Mouse (Mus musculus): Measurements from ENCODE around the gene A830005F24Rik. TPM values are rescaled to one million over a fixed set of nuclear protein-coding genes. Genes with fewer than 3 reads are reported as not detected.

Gene A830005F24Rik
- polyA plus RNA-seq, 1 experiment from 2014 or later, result 1.8 TPM

- H3K4me1 ChIP-seq (ENCODE audit: insufficient read depth), result no peaks in the 10 kb centered on the region
- H3K27ac ChIP-seq (ENCODE audit: low read depth), result no peak overlapping the region
- no peak overlapping the region for H3K4me2 ChIP-seq
- no peaks in the 10 kb centered on the region for H3K9me3 ChIP-seq (ENCODE audit: low read depth, low read length)
- 65% methylated on average over 5 of the region's 5 CpGs for WGBS
- TF ChIP-seq CTCF (IDR thresholded peaks at IDR 0.05; ENCODE audit: low read depth), result no peak
- no peak overlapping the region for H3K4me3 ChIP-seq (ENCODE audit: low read depth, low read length)
- H3K27me3 ChIP-seq (ENCODE audit: insufficient read depth, low read length), result no peaks in the 10 kb centered on the region
- H3K9ac ChIP-seq, result no peak overlapping the region
- H3K36me3 ChIP-seq (ENCODE audit: insufficient read depth), result no peaks in the 10 kb centered on the region
- DNase-seq (no peak), ATAC-seq (ENCODE audit: insufficient read depth) (no peak)
Observed at GRCm38 (mm10) chr13:48525745-48526144, 12.4 kb downstream of the A830005F24Rik start.

- no peak overlapping the region for H3K4me3 ChIP-seq (ENCODE audit: low read depth, low read length)
- peak; percentile 39; the same call in 1 of the 2 replicates for ATAC-seq (ENCODE audit: insufficient read depth)
- TF ChIP-seq CTCF (IDR thresholded peaks at IDR 0.05; ENCODE audit: low read depth), result peak; percentile 93
- H3K4me2 ChIP-seq, result no peak overlapping the region
- H3K27ac ChIP-seq (ENCODE audit: low read depth), result no peak overlapping the region
- H3K36me3 ChIP-seq (ENCODE audit: insufficient read depth), result peaks cover 1% of the 10 kb centered on the region; the same call in 1 of the 2 replicates
- H3K9ac ChIP-seq, result no peak overlapping the region
- no peaks in the 10 kb centered on the region for H3K4me1 ChIP-seq (ENCODE audit: insufficient read depth)
- WGBS, result 53% methylated on average over 15 of the region's 15 CpGs
- H3K27me3 ChIP-seq (ENCODE audit: insufficient read depth, low read length), result no peaks in the 10 kb centered on the region
- no peaks in the 10 kb centered on the region for H3K9me3 ChIP-seq (ENCODE audit: low read depth, low read length)
- DNase-seq, result peak; percentile 96
Observed at GRCm38 (mm10) chr13:48528123-48528871, 14.9 kb downstream of the A830005F24Rik start.

- Histone ChIP-seq H3K4me1 (ENCODE audit: insufficient read depth) (no peaks in the 10 kb centered on the region), H3K9me3 (ENCODE audit: low read depth, low read length) (no peaks in the 10 kb centered on the region), H3K4me2 (no peak overlapping the region), H3K9ac (no peak overlapping the region), H3K36me3 (ENCODE audit: insufficient read depth) (peaks cover 7% of the 10 kb centered on the region; the same call in 1 of the 2 replicates), H3K4me3 (ENCODE audit: low read depth, low read length) (no peak overlapping the region), H3K27me3 (ENCODE audit: insufficient read depth, low read length) (no peaks in the 10 kb centered on the region), H3K27ac (ENCODE audit: low read depth) (no peak overlapping the region)
- WGBS, result 37% methylated on average over 2 of the region's 2 CpGs
- ATAC-seq (ENCODE audit: insufficient read depth), result no peak
- no peak for DNase-seq
- no peak for TF ChIP-seq CTCF (IDR thresholded peaks at IDR 0.05; ENCODE audit: low read depth)
Observed at GRCm38 (mm10) chr13:48529028-48529427, 15.7 kb downstream of the A830005F24Rik start.

GRCm38 (mm10) chr13:48530685-48531084, 17.3 kb downstream of the A830005F24Rik start:
- ATAC-seq (ENCODE audit: insufficient read depth) (peak; percentile 64), DNase-seq (peak; percentile 84)
- H3K4me3 ChIP-seq (ENCODE audit: low read depth, low read length), result no peak overlapping the region
- H3K4me1 ChIP-seq (ENCODE audit: insufficient read depth), result no peaks in the 10 kb centered on the region
- peaks cover 21% of the 10 kb centered on the region for H3K36me3 ChIP-seq (ENCODE audit: insufficient read depth)
- H3K27ac ChIP-seq (ENCODE audit: low read depth), result no peak overlapping the region
- 35% methylated on average over 2 of the region's 2 CpGs for WGBS
- H3K9me3 ChIP-seq (ENCODE audit: low read depth, low read length), result no peaks in the 10 kb centered on the region
- H3K4me2 ChIP-seq, result no peak overlapping the region
- no peaks in the 10 kb centered on the region for H3K27me3 ChIP-seq (ENCODE audit: insufficient read depth, low read length)
- TF ChIP-seq CTCF (IDR thresholded peaks at IDR 0.05; ENCODE audit: low read depth), result no peak
- H3K9ac ChIP-seq, result no peak overlapping the region

GRCm38 (mm10) chr13:48531448-48531847, 18.1 kb downstream of the A830005F24Rik start:
- H3K4me3 ChIP-seq (ENCODE audit: low read depth, low read length), result no peak overlapping the region
- H3K36me3 ChIP-seq (ENCODE audit: insufficient read depth), result peaks cover 28% of the 10 kb centered on the region
- ATAC-seq (ENCODE audit: insufficient read depth) (0 out of 2 replicates have a peak, but pooled peaks have one; percentile 22), DNase-seq (peak; percentile 36)
- no peak overlapping the region for H3K9ac ChIP-seq
- no peaks in the 10 kb centered on the region for H3K4me1 ChIP-seq (ENCODE audit: insufficient read depth)
- no peak for TF ChIP-seq CTCF (IDR thresholded peaks at IDR 0.05; ENCODE audit: low read depth)
- no peaks in the 10 kb centered on the region for H3K27me3 ChIP-seq (ENCODE audit: insufficient read depth, low read length)
- WGBS, result 47% methylated on average over 2 of the region's 2 CpGs
- H3K4me2 ChIP-seq, result no peak overlapping the region
- no peak overlapping the region for H3K27ac ChIP-seq (ENCODE audit: low read depth)
- no peaks in the 10 kb centered on the region for H3K9me3 ChIP-seq (ENCODE audit: low read depth, low read length)

GRCm38 (mm10) chr13:48533441-48533840, 20.1 kb downstream of the A830005F24Rik start:
- Histone ChIP-seq H3K27me3 (ENCODE audit: insufficient read depth, low read length) (no peaks in the 10 kb centered on the region), H3K4me2 (no peak overlapping the region), H3K27ac (ENCODE audit: low read depth) (no peak overlapping the region), H3K9me3 (ENCODE audit: low read depth, low read length) (no peaks in the 10 kb centered on the region), H3K4me1 (ENCODE audit: insufficient read depth) (no peaks in the 10 kb centered on the region), H3K9ac (no peak overlapping the region), H3K36me3 (ENCODE audit: insufficient read depth) (peaks cover 43% of the 10 kb centered on the region), H3K4me3 (ENCODE audit: low read depth, low read length) (no peak overlapping the region)
- ATAC-seq (ENCODE audit: insufficient read depth), result no peak
- DNase-seq, result no peak
- WGBS, result 84% methylated on average over 5 of the region's 5 CpGs
- no peak for TF ChIP-seq CTCF (IDR thresholded peaks at IDR 0.05; ENCODE audit: low read depth)

- Histone ChIP-seq H3K4me3 (ENCODE audit: low read depth, low read length) (no peak overlapping the region), H3K9me3 (ENCODE audit: low read depth, low read length) (no peaks in the 10 kb centered on the region), H3K27me3 (ENCODE audit: insufficient read depth, low read length) (no peaks in the 10 kb centered on the region), H3K27ac (ENCODE audit: low read depth) (no peak overlapping the region), H3K36me3 (ENCODE audit: insufficient read depth) (peaks cover 29% of the 10 kb centered on the region), H3K9ac (no peak overlapping the region), H3K4me1 (ENCODE audit: insufficient read depth) (peaks cover 22% of the 10 kb centered on the region), H3K4me2 (peak overlapping the region; percentile 2)
- DNase-seq (no peak), ATAC-seq (ENCODE audit: insufficient read depth) (no peak)
- 42% methylated on average over 1 of the region's 1 CpGs for WGBS
- TF ChIP-seq CTCF (IDR thresholded peaks at IDR 0.05; ENCODE audit: low read depth), result no peak
Observed at GRCm38 (mm10) chr13:48540488-48540887, 27.1 kb downstream of the A830005F24Rik start.

Data from lung, embryonic 14.5 days (tissue).